ENCODE assay signal across 22 mouse cellular contexts in genomic region chrX:99164111-99164510, GRCm38 (mm10). TPM values are rescaled to one million over a fixed set of nuclear protein-coding genes. Genes with fewer than 3 reads are reported as not detected.
DNase-seq lines count a peak whose midpoint lies in the region; ATAC-seq and TF ChIP-seq lines count a peak whose summit lies in the region.
"Had no signal": no experiment of that assay in that cellular context is flagged by ENCODE, and none has a peak within 500 bp of the region (broad histone marks: within the 10 kb centered on the region; RNA-seq: fewer than 3 reads in every experiment).

No protein-coding gene starts in this region.

- H3K27ac ChIP-seq in liver, embryonic 12.5 days, result no peak overlapping the region
- no peak overlapping the region for H3K27ac ChIP-seq in liver, postnatal 0 days (ENCODE audit: low read depth)
- H3K27ac ChIP-seq in liver, embryonic 13.5 days, result no peak overlapping the region
- H3K27ac ChIP-seq in intestine, embryonic 15.5 days, result no peak overlapping the region
- H3K27ac ChIP-seq: embryonic facial prominence, embryonic 13.5 days; heart, adult 2 months; heart, embryonic 15.5 days; hindbrain, embryonic 13.5 days; hindbrain, postnatal 0 days had no signal

- H3K9ac ChIP-seq in liver, embryonic 12.5 days, result no peak overlapping the region
- no peak overlapping the region for H3K9ac ChIP-seq in liver, postnatal 0 days (replicated peaks)
- no peak overlapping the region for H3K9ac ChIP-seq in liver, embryonic 13.5 days
- no peak overlapping the region for H3K9ac ChIP-seq in intestine, embryonic 15.5 days
- H3K9ac ChIP-seq: embryonic facial prominence, embryonic 13.5 days; heart, embryonic 15.5 days; hindbrain, embryonic 13.5 days had no signal

- H3K4me1 ChIP-seq in liver, embryonic 12.5 days, result 0 out of 2 replicates have a peak, but pooled peaks cover 3% of the 10 kb centered on the region
- no peaks in the 10 kb centered on the region for H3K4me1 ChIP-seq in liver, postnatal 0 days (ENCODE audit: insufficient read depth)
- H3K4me1 ChIP-seq in liver, embryonic 13.5 days (replicated peaks), result peaks cover 8% of the 10 kb centered on the region
- H3K4me1 ChIP-seq in intestine, embryonic 15.5 days (replicated peaks), result no peaks in the 10 kb centered on the region
- H3K4me1 ChIP-seq: forebrain, embryonic 10.5 days; heart, embryonic 15.5 days had no signal

- TF ChIP-seq EP300 in liver, postnatal 0 days (IDR thresholded peaks at IDR 0.05; ENCODE audit: low read depth), result no peak

- H3K9me3 ChIP-seq in liver, embryonic 12.5 days (replicated peaks), result no peaks in the 10 kb centered on the region
- no peaks in the 10 kb centered on the region for H3K9me3 ChIP-seq in liver, postnatal 0 days (ENCODE audit: low read length)
- H3K9me3 ChIP-seq in liver, embryonic 13.5 days (replicated peaks), result no peaks in the 10 kb centered on the region
- no peaks in the 10 kb centered on the region for H3K9me3 ChIP-seq in intestine, embryonic 15.5 days
- H3K9me3 ChIP-seq: embryonic facial prominence, embryonic 13.5 days; forebrain, embryonic 10.5 days; heart, embryonic 15.5 days; hindbrain, embryonic 13.5 days had no signal

- H3K4me3 ChIP-seq in liver, embryonic 12.5 days, result no peak overlapping the region
- no peak overlapping the region for H3K4me3 ChIP-seq in liver, postnatal 0 days (ENCODE audit: low read depth, low read length)
- no peak overlapping the region for H3K4me3 ChIP-seq in liver, embryonic 13.5 days (replicated peaks)
- no peak overlapping the region for H3K4me3 ChIP-seq in intestine, embryonic 15.5 days (replicated peaks)
- H3K4me3 ChIP-seq: embryonic facial prominence, embryonic 13.5 days; forebrain, embryonic 10.5 days; heart, adult 2 months; heart, embryonic 15.5 days; hindbrain, embryonic 13.5 days had no signal

- peak; percentile 79 for ATAC-seq in liver, embryonic 12.5 days
- ATAC-seq in liver, postnatal 0 days, result no peak
- peak; percentile 65; the same call in 1 of the 2 replicates for ATAC-seq in common myeloid progenitor, adult 5-6 weeks (replicated peaks; ENCODE audit: low read depth, poor library complexity, severe bottlenecking)
- peak; percentile 78 for ATAC-seq in liver, embryonic 13.5 days (ENCODE audit: low read depth)
- ATAC-seq in intestine, embryonic 15.5 days, result no peak
- ATAC-seq: hindbrain, postnatal 0 days had no signal

- peaks cover 23% of the 10 kb centered on the region for H3K27me3 ChIP-seq in liver, embryonic 12.5 days (replicated peaks)
- H3K27me3 ChIP-seq in liver, postnatal 0 days (ENCODE audit: insufficient read depth, low read length), result peaks cover 5% of the 10 kb centered on the region; the same call in 1 of the 2 replicates
- peaks cover 29% of the 10 kb centered on the region; the same call in 1 of the 2 replicates for H3K27me3 ChIP-seq in liver, embryonic 13.5 days
- peaks cover 3% of the 10 kb centered on the region; the same call in 1 of the 2 replicates for H3K27me3 ChIP-seq in intestine, embryonic 15.5 days (replicated peaks)
- H3K27me3 ChIP-seq: CH12.LX had no signal

- TF ChIP-seq CTCF in liver, postnatal 0 days (IDR thresholded peaks at IDR 0.05; ENCODE audit: low read depth), result no peak

- no peak for DNase-seq in liver, postnatal 0 days
- peak; percentile 8 for DNase-seq in liver, embryonic 13.5 days
- no peak for DNase-seq in left cerebral cortex, adult 18-20 months (ENCODE audit: low spot score in 2 of 2)
- no peak for DNase-seq in heart, adult 11 months
- DNase-seq: adrenal gland, adult 2 months; adrenal gland, postnatal 36 days; cerebellum, adult 11-12 months; cerebellum, adult 9-10 months; cerebellum, postnatal 25 days; gastrocnemius, postnatal 36 days; heart, adult 2 months; heart, postnatal 14 days had no signal

- H3K4me2 ChIP-seq in liver, embryonic 12.5 days, result no peak overlapping the region
- no peak overlapping the region for H3K4me2 ChIP-seq in liver, postnatal 0 days (ENCODE audit: low read depth, low read length)
- no peak overlapping the region for H3K4me2 ChIP-seq in liver, embryonic 13.5 days
- H3K4me2 ChIP-seq in intestine, embryonic 15.5 days (replicated peaks), result no peak overlapping the region
- H3K4me2 ChIP-seq: embryonic facial prominence, embryonic 13.5 days; heart, embryonic 11.5 days; heart, embryonic 15.5 days; hindbrain, embryonic 13.5 days had no signal

- no peaks in the 10 kb centered on the region for H3K36me3 ChIP-seq in liver, embryonic 12.5 days
- H3K36me3 ChIP-seq in liver, postnatal 0 days (replicated peaks; ENCODE audit: insufficient read depth, low read length), result no peaks in the 10 kb centered on the region
- H3K36me3 ChIP-seq in liver, embryonic 13.5 days, result no peaks in the 10 kb centered on the region
- H3K36me3 ChIP-seq in intestine, embryonic 15.5 days, result no peaks in the 10 kb centered on the region
- H3K36me3 ChIP-seq: embryonic facial prominence, embryonic 13.5 days; forebrain, embryonic 10.5 days; heart, embryonic 15.5 days; hindbrain, embryonic 13.5 days had no signal

- 36% methylated on average over 2 of the region's 2 CpGs for WGBS in liver, embryonic 12.5 days (ENCODE audit: insufficient replicate concordance)
- WGBS in liver, postnatal 0 days (ENCODE audit: insufficient replicate concordance), result 63% methylated on average over 2 of the region's 2 CpGs
- WGBS in liver, embryonic 13.5 days (ENCODE audit: insufficient replicate concordance), result 34% methylated on average over 2 of the region's 2 CpGs
- 88% methylated on average over 2 of the region's 2 CpGs for WGBS in intestine, embryonic 15.5 days

RNA-seq across cellular contexts. Expression of gene Efnb1, which starts 28.2 kb away (rescaled TPM):
- 9.7 and 10.4 TPM in 2 replicates for polyA plus RNA-seq in liver, embryonic 12.5 days (2016; fragmentation: Nextera tagmentation; extraction: Ambion mirVana)
- polyA plus RNA-seq in liver, postnatal 0 days (2015; fragmentation: Nextera tagmentation; extraction: Ambion mirVana), result 4.9 and 6.5 TPM in 2 replicates
- 3.0 and 3.1 TPM in 2 replicates for total RNA-seq in common myeloid progenitor, adult 5-6 weeks (2017)
- 4.9 and 5.5 TPM in 2 replicates for polyA plus RNA-seq in liver, embryonic 13.5 days (2015; fragmentation: Nextera tagmentation; extraction: Ambion mirVana)
- total RNA-seq in left cerebral cortex, adult 18-20 months (2021), result 10 to 100 TPM; 22.2 to 22.9 TPM
- polyA plus RNA-seq in intestine, embryonic 15.5 days (2015; fragmentation: Nextera tagmentation; extraction: Ambion mirVana), result 30.8 and 31.4 TPM in 2 replicates

Comparison
In these comparisons a context has a peak if more than half of its experiments do, and no peak if none do; other contexts are left out.
1. ATAC-seq: peak in liver, embryonic 12.5 days (single experiment), common myeloid progenitor, adult 5-6 weeks (single experiment) and liver, embryonic 13.5 days (single experiment); none in liver, postnatal 0 days (single experiment) and intestine, embryonic 15.5 days (single experiment).